In the genomic region with DNA sequence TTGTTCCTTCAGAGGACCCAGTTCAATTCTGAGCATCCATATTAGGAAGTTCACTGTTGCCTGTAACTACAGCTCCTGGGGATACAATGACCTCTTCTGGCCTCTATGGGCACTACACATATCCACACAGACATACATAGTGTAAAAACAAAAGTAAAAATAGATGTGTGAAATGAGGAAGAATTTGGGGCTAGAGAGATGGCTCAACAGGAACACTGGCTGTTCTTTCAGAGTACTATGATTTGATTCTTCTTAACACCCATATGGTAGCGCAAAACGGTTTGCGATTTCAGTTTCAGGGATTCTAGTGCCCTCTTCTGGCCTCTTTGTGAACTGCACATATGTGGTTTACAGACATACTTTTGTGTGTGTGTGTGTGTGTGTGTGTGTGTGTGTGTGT, we compare ENCODE assay signal across 7 mouse cellular contexts. TPM values are rescaled to one million over a fixed set of nuclear protein-coding genes. Genes with fewer than 3 reads are reported as not detected.
DNase-seq lines count a peak whose midpoint lies in the region; ATAC-seq and TF ChIP-seq lines count a peak whose summit lies in the region.

No protein-coding gene starts in this region.

- no peaks in the 10 kb centered on the region for H3K4me1 ChIP-seq in kidney, embryonic 15.5 days
- H3K4me1 ChIP-seq in lung, adult 2 months (ENCODE audit: control insufficient read depth, insufficient read depth, low read length) = no peaks in the 10 kb centered on the region

- no peak overlapping the region for H3K27ac ChIP-seq in kidney, embryonic 15.5 days

- TF ChIP-seq CTCF in lung, adult 2 months (IDR thresholded peaks at IDR 0.05; ENCODE audit: insufficient read depth, low read length) = 0 out of 2 replicates have a peak, but pooled peaks have one; percentile 5

- no peak overlapping the region for H3K4me2 ChIP-seq in kidney, embryonic 15.5 days

- H3K36me3 ChIP-seq in kidney, embryonic 15.5 days = no peaks in the 10 kb centered on the region

- no peak overlapping the region for H3K9ac ChIP-seq in kidney, embryonic 15.5 days

- no peaks in the 10 kb centered on the region for H3K9me3 ChIP-seq in kidney, embryonic 15.5 days (replicated peaks)

- DNase-seq in kidney, adult 11 months = peak; percentile 9
- peak; percentile 18 for DNase-seq in T-cell, adult 2 months (ENCODE audit: low spot score)
- DNase-seq in lung, adult 2 months = peak; percentile 12
- DNase-seq in thymus, postnatal 0 days (ENCODE audit: low spot score) = peak; percentile 38

- no peak overlapping the region for H3K4me3 ChIP-seq in kidney, embryonic 15.5 days (replicated peaks)
- H3K4me3 ChIP-seq in lung, adult 2 months (replicated peaks; ENCODE audit: extremely low read depth, low read depth, low read length) = peak overlapping the region; percentile 10

- no peak for TF ChIP-seq POLR2A in lung, adult 2 months (IDR thresholded peaks at IDR 0.05; ENCODE audit: borderline replicate concordance, extremely low read depth, low read depth, low read length)

- no peak for ATAC-seq in kidney, embryonic 15.5 days (replicated peaks; ENCODE audit: low FRiP score)
- peak; percentile 93 for ATAC-seq in CD4-positive, CD25-positive, alpha-beta regulatory T cell, adult 4 months
- ATAC-seq in granulocyte monocyte progenitor cell, adult 5-6 weeks (replicated peaks; ENCODE audit: poor library complexity, severe bottlenecking) = peak; percentile 97

- H3K27me3 ChIP-seq in kidney, embryonic 15.5 days = no peaks in the 10 kb centered on the region

- WGBS in kidney, embryonic 15.5 days = 40% methylated on average over 3 of the region's 3 CpGs
- 36% methylated on average over 3 of the region's 3 CpGs for WGBS in lung, adult 2 months

RNA-seq across cellular contexts. Expression of gene 5430427O19Rik, which starts 48.9 kb away (rescaled TPM):
- polyA plus RNA-seq in kidney, embryonic 15.5 days (2015; fragmentation: Nextera tagmentation; extraction: Ambion mirVana) = 0.06 and 0.10 TPM in 2 replicates
- 1 to 10 TPM; 1.5 to 1.6 TPM for polyA plus RNA-seq in CD4-positive, CD25-positive, alpha-beta regulatory T cell, adult 4 months (2017; shearing (Covaris generic))
- 10.2 and 15.1 TPM in 2 replicates for total RNA-seq in granulocyte monocyte progenitor cell, adult 5-6 weeks (2014; fragmentation: Nextera tagmentation)
- total RNA-seq in granulocyte monocyte progenitor cell, adult 5-6 weeks (2017) = 15.1 and 17.1 TPM in 2 replicates
- 0.12 and 0.24 TPM in 2 replicates for polyA plus RNA-seq in lung, adult 2 months (2012; rRNA removed)
- polyA plus RNA-seq in thymus, postnatal 0 days (2015; fragmentation: Nextera tagmentation; extraction: Ambion mirVana) = 1.3 and 1.5 TPM in 2 replicates
